Mouse (Mus musculus) thymus, adult 2 months (tissue): ENCODE measurements around the gene Nr1h4. TPM values are rescaled to one million over a fixed set of nuclear protein-coding genes. Genes with fewer than 3 reads are reported as not detected.
A peak's percentile ranks its signal among the peaks of the same experiment; 100 is the strongest.

Experiments
- DNase-seq: peaks from one replicate; pipeline ENCODE4 v3.0.0; 2021
- H3K27ac ChIP-seq: fragments of 200-500 bp; 2 replicates; pipeline ENCODE4 v1.5.1; 2012; ENCODE audit warnings: low read length, control low read depth; ENCODE audit not compliant: control insufficient read depth, insufficient read depth
- H3K27me3 ChIP-seq: fragments of 200-500 bp; 2 replicates; pipeline ENCODE4 v1.6.1; 2012; ENCODE audit warnings: mild to moderate bottlenecking, low read length, moderate library complexity, mixed read lengths; ENCODE audit not compliant: control insufficient read depth, insufficient read depth
- H3K36me3 ChIP-seq: fragments of 200-500 bp; 2 replicates; pipeline ENCODE4 v1.6.1; 2012; ENCODE audit warnings: mild to moderate bottlenecking, low read length, moderate library complexity; ENCODE audit not compliant: control insufficient read depth, insufficient read depth
- H3K4me1 ChIP-seq: fragments of 200-500 bp; replicated peaks from 2 replicates; pipeline ENCODE4 v1.6.1; 2012; ENCODE audit warnings: low read length; ENCODE audit not compliant: control insufficient read depth, insufficient read depth
- H3K4me3 ChIP-seq: fragments of 200-500 bp; 2 replicates; pipeline ENCODE4 v1.5.1; 2012; ENCODE audit warnings: mild to moderate bottlenecking, low read length, control low read depth, moderate library complexity; ENCODE audit not compliant: control insufficient read depth, insufficient read depth
- CTCF ChIP-seq: fragments of 200-500 bp; IDR thresholded peaks from 2 replicates; pipeline ENCODE4 v1.5.1; 2012; ENCODE audit warnings: mild to moderate bottlenecking, control low read depth, low read length, moderate library complexity, borderline replicate concordance; ENCODE audit not compliant: control insufficient read depth, poor library complexity, insufficient read depth; ENCODE audit errors: extremely low read depth
- POLR2A ChIP-seq: fragments of 200-500 bp; IDR thresholded peaks from 2 replicates; pipeline ENCODE4 v1.6.1; 2012; ENCODE audit warnings: mild to moderate bottlenecking, low read length, control low read depth, moderate library complexity; ENCODE audit not compliant: control insufficient read depth, poor library complexity, insufficient read depth; ENCODE audit errors: extremely low read depth
- WGBS: fragments of 180-500 bp; shearing (Covaris S2); methylation state at CpG from one replicate; pipeline ENCODE4 v1.1.7; 2018; 5-methylcytosine and 5-hydroxymethylcytosine counted together
- polyA plus RNA-seq: library from polyadenylated mRNA; depleted of rRNA; stranded (reverse); fragments of >200 nt; gene quantifications from 2 replicates; pipeline ENCODE4 v1.2.3, GENCODE M21; 2012; rRNA removed

The Nr1h4 gene
- 0.23 TPM in 2 replicates for polyA plus RNA-seq

- H3K27ac ChIP-seq = no peak within 1 kb of the TSS
- H3K27me3 ChIP-seq = no peaks in the 10 kb centered on the region
- no peak within 1 kb of the TSS for H3K4me3 ChIP-seq
- H3K4me1 ChIP-seq = no peaks in the 10 kb centered on the region
- WGBS = 88% methylated on average over 17 of the region's 17 CpGs
- TF ChIP-seq POLR2A (no peak), CTCF (no peak)
- DNase-seq = no peak
- H3K36me3 ChIP-seq = no peaks in the 10 kb centered on the region
Observed at GRCm38 (mm10) chr10:89532929-89533727, at the start of gene Nr1h4. Gene Nr1h4 (minus strand): TSS chr10:89533585.

DNA sequence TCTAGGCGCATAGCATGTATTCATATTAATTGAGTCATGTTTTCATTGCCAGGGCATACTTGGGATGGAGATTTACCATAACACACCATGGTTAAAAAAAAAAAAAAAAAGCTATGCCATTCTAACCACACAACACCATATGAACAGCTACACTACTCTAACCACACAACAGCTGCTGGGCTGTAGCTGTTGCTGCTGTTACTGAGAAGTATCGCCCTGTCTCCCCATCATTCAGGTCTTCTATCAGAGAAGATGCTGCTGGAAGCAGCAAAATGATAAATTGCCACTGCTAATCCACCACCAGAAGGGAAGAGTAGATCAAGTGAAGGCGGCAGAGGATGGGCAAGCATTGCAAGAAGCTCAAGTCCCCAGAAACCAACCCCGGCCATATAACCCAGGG is 45.4 kb upstream of the Nr1h4 start:
- no peak overlapping the region for H3K4me3 ChIP-seq
- H3K27me3 ChIP-seq = no peaks in the 10 kb centered on the region
- no peaks in the 10 kb centered on the region for H3K4me1 ChIP-seq
- no peak overlapping the region for H3K27ac ChIP-seq
- 62% methylated on average over 4 of the region's 4 CpGs for WGBS
- DNase-seq = peak; percentile 24
- no peaks in the 10 kb centered on the region for H3K36me3 ChIP-seq
- TF ChIP-seq POLR2A (no peak), CTCF (no peak)

GRCm38 (mm10) chr10:89577666-89578065 is 44.3 kb upstream of the Nr1h4 start:
- Histone ChIP-seq H3K27ac (no peak overlapping the region), H3K4me3 (no peak overlapping the region), H3K36me3 (no peaks in the 10 kb centered on the region), H3K27me3 (no peaks in the 10 kb centered on the region), H3K4me1 (no peaks in the 10 kb centered on the region)
- DNase-seq = no peak
- WGBS = 91% methylated on average over 3 of the region's 3 CpGs
- TF ChIP-seq CTCF = no peak
- no peak for TF ChIP-seq POLR2A

DNA sequence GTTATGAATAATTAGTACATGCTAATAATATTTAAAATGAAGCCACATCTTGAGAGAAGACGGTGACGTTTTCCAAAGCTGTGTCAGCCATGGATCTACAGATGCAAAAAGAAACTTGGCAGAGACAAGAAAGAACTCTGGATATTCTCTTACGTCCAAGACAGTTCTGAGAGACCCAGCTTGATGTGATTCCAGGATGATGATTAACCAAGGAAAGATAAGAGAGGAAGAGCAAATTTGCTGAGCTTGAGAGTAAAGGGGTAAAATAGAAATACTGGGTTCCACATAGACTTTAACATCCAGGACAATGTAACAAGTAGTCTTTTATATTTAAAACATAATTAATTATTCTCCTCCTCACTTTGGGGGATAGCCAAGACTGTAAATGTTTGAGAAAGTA is 40.0 kb upstream of the Nr1h4 start:
- Histone ChIP-seq H3K27ac (no peak overlapping the region), H3K36me3 (no peaks in the 10 kb centered on the region), H3K27me3 (no peaks in the 10 kb centered on the region), H3K4me3 (no peak overlapping the region), H3K4me1 (no peaks in the 10 kb centered on the region)
- DNase-seq = no peak
- TF ChIP-seq POLR2A (no peak), CTCF (no peak)
- WGBS = 91% methylated on average over 3 of the region's 3 CpGs

DNA sequence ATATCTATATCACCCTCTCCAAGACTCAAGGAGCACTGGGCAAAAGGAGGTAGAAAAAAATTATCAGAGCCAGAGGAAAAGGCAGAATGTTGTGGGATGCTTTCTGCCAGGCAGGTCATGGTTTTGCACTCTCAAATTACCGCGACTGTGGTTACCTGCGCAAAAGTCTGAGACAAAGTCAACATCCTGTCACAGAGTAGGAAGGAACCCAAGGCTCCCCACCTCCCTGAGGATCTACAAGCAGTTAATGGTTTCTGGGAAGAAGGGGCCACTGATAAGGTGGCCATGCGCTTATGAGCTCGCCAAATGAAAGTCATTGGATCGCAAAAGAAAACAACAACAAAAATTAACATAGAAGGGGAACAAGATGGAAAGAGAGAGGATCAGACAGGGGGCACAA is 39.6 kb upstream of the Nr1h4 start:
- 41% methylated on average over 6 of the region's 6 CpGs for WGBS
- TF ChIP-seq POLR2A (no peak), CTCF (no peak)

DNA sequence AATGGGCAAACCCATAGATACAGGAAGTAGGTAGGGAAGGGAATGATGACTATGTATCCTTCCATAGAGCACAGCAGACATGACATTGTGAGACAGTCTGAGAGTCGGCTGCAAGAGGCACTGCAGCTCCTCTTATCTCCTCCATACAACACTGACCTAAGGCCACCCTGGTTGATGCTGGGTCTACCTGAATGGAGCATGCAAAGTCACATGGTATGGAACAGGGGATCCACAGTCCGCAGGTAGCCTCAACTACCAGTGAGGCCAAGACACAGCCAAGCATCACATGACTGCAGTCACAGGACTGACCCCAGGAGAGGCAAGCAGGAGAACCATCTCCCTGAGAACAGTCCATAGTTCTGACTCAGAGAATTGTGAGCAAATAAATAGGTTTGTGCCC is 34.0 kb upstream of the Nr1h4 start:
- no peak overlapping the region for H3K27ac ChIP-seq
- DNase-seq = no peak
- H3K27me3 ChIP-seq = no peaks in the 10 kb centered on the region
- TF ChIP-seq CTCF = no peak
- TF ChIP-seq POLR2A = no peak
- H3K36me3 ChIP-seq = no peaks in the 10 kb centered on the region
- H3K4me1 ChIP-seq = no peaks in the 10 kb centered on the region
- 92% methylated on average over 2 of the region's 2 CpGs for WGBS
- H3K4me3 ChIP-seq = no peak overlapping the region

More for the DNA sequence above, 39.6 kb upstream of the Nr1h4 start:
- Histone ChIP-seq H3K27ac (no peak overlapping the region), H3K4me3 (no peak overlapping the region), H3K4me1 (no peaks in the 10 kb centered on the region), H3K36me3 (no peaks in the 10 kb centered on the region), H3K27me3 (no peaks in the 10 kb centered on the region)
- DNase-seq = no peak

- H3K4me3 ChIP-seq = no peak overlapping the region
- no peak for DNase-seq
- H3K36me3 ChIP-seq = no peaks in the 10 kb centered on the region
- no peaks in the 10 kb centered on the region for H3K27me3 ChIP-seq
- H3K27ac ChIP-seq = no peak overlapping the region
- no peaks in the 10 kb centered on the region for H3K4me1 ChIP-seq
- 94% methylated on average over 9 of the region's 9 CpGs for WGBS
- TF ChIP-seq POLR2A (no peak), CTCF (no peak)
Observed at GRCm38 (mm10) chr10:89565301-89566022, 32.1 kb upstream of the Nr1h4 start.
